Mouse (Mus musculus): ENCODE data around the gene Etnk1.
A peak's percentile ranks its signal among the peaks of the same experiment; 100 is the strongest.
"Not testable (repeated sequence)": the region's sequence is repeated elsewhere in the genome, so short reads cannot be mapped to it uniquely, and the experiment has no call there.

Gene Etnk1

DNA sequence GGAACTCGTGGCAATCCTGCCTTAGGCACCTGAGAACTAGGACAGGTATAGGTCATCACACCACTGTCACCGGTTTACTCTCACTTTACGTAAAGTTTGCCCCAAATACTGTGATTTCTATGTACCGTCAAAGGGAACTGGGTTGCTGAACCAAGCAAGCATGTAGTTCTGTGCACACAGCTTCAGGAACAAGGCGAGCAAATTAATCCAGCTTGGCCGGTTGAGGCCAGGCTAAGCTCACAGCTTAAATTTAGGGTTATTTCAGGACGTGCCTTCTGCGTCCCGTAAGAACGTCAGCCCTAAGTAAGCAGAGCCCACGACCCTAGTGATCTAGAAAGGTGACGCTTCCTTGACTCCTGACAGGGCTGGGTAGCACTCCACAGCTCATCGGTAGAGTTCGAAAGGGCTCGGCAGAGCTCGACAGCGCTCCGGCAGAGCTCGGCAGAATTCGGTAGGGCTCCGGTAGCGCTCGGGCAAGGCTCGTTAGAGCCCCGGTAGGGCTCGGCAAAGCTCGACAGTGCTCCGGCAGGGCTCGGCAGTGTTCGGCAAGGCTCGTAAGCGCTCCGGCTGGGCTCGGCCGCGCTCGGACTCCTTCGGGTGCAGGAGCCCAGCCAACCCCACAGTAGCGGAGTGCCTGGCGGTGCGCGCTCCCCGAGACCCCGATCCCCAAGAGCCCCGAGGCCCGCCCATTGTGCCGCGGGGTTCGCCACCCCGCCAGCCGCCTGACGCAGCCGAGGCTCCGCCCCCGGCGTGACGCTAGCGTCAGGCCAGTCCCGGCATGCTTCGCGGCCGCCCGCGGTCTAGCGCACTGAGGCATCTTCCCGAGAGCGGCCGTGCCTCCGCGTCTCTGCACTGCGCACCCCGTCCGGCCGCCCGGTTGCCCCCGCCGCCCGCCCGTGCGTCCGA is at the start of gene Etnk1:
TSS of gene Etnk1 (plus strand) at position 770 of the 906 bp plus-strand sequence.
- peak; percentile 89 for DNase-seq (ENCODE audit: low read depth)

DNA sequence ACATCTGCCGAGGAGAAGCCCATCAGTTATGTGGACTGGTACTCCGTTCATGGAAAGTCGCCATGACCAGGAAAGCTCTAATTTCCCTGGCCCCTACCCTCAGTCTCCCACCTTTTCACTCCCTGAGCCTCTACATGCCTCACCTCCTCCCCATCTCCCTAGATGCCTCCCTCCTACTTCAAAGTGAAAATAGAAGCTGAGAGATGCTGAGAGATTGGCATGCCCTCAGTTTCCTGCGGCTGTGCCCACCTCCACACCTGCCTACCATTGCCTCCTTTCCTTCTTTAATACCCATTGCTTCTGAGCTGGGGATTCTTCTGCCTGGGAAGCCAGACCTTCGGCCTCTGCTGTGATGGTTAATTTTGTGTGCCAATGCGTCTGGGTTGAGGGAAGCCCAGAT is 47.7 kb upstream of the Etnk1 start:
- no peak for DNase-seq (ENCODE audit: low read depth)

DNA sequence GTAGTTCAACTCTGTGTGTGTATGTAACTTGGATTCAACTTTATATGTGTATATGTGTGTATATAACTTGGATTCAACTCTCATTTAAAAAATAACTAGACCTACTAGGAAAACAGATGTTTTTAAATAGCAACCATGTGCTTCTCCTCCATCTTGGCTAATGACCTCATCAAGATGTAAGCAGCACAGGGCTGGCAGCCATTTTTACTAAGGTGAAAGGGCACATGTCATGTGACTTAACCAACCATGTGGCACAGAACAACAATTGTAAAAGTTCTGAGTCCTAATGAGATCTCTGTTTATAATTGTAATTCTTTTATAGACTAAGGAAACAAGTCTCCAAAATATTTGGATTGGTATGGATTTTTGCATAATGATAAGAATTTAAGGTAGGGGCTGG is 41.3 kb upstream of the Etnk1 start:
- no peak for DNase-seq (ENCODE audit: low read depth)

DNA sequence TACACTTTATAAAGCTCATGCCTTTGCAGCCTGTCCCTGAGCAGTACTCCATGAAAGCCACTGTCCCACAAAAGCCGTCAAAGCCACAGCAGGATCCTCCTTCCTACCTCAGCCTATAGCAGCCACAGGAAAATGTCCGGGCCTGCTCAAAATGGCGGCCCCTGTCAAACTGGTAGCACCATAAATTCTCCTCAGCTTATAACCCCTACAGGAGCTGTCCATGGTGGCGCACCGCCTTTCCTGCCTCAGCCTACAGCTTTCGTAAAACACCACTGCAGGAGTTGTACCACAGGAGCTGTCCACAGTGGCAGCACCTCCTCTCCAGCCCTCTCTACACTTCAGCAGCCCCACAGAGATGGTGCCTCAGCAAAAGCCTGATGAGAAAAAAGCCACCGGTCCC is 37.6 kb upstream of the Etnk1 start:
- no peak for DNase-seq (ENCODE audit: low read depth)

DNA sequence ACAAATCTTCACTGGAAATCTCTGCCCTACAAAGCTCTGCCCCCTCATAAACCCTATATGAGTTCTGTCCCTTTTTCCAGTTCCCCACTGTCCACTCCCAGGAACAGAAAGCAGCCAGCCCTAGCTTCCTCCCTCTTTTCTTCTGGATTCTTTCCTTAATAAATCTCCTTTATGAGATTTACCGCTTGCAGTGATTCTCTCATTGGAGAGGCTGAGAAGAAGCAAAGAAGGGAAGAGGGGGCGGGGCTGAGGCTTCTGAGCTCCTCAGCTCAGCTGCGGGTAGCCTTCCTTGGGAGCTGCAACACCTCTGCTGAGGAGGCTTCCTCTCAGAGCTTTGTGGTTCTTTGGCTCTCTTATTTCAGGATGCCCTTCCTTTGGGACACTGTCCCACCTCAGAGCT is 37.1 kb upstream of the Etnk1 start:
- no peak for DNase-seq (ENCODE audit: low read depth)

DNA sequence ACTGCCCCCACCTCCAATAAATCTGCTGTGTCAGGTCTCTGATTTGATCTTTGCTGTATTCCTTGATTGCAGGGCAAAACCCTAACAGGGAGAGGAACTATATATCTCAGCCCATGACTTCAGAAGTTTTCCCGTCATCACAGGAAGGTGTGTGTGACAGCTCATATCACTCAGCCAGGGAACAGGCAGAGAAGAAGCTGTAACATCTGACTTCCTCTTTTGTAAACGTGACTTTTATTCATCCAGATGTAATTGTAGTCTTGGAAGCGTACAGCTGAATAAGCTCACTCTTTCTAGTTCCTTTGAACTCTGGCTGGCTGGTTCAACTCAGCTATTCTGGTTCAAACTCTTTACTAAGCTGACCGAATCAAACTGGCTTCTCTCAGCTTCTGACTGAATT is 36.6 kb upstream of the Etnk1 start:
- no peak for DNase-seq (ENCODE audit: low read depth)

DNA sequence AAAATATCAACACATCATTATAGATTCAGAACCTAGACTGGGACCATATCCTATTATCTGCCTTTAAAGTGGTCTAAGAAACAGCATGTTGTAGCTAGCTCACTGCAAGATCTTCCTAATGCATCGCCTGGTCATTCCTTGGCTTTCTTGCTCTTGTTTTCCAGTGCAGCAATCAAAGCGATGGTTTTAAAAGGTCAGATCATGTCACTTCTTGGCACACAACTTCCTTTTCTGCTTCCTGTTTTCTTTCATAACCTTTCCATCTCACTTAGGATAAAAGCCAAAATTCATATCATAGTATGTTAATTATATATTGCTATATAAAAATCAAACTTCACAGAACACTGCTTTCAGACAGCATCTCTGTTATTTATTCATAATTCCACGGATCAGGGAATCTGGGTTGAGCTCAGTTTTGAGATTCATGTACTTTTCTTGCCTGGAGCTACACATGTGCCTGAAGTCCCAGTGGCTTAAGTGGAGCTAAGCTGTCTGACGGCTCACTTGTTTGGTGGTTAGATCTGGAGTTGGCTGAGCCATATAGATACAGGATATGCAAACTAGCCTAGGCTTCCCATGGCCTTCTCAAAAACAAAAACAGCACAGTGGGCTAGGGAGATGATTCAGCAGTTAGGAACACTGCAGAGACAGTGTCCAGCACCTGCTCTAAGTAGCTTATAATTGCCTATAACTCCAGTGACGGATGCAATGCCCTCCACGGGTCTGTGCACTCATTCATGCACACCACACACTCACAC is 34.9 kb upstream of the Etnk1 start:
- no peak for DNase-seq (ENCODE audit: low read depth)

DNA sequence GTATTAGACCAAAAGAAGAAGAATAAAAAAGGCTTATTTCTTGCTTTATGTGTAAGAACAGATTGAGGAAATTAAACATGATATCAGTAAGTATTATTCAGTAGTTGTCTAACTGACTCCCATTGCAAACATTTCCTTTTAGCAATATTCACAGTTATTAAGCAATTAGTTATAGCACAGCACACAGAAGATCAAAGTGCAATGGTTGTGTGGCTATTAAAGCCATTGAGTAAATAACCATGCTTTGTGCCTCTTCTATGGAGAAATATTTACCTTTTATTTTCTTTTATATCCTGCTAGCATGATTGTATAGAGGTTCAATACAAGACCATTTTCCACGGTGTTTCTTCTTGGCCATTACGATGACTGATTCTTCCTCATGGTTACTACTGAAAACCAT is 33.9 kb upstream of the Etnk1 start:
- DNase-seq (ENCODE audit: low read depth): no peak

DNA sequence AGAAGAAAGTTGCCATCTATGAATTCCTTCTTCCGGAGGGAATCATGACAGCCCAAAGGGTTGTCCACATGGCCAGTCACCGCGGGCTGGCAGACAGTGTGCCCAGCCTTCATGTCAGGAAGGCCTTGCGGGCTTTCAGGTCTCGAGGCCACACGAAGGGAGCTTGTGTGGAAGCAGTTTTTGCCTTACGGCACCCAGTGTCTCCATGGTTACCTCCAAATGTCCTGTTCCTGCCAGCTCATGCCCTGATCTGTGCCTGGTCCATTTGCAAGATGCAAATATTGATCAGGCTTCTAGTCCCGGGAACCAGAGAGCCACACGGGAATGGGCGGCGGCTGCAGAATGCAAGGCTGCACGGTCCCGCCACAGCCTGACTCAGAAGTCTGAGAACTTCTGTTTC is 31.9 kb upstream of the Etnk1 start:
- DNase-seq (ENCODE audit: low read depth): no peak

DNA sequence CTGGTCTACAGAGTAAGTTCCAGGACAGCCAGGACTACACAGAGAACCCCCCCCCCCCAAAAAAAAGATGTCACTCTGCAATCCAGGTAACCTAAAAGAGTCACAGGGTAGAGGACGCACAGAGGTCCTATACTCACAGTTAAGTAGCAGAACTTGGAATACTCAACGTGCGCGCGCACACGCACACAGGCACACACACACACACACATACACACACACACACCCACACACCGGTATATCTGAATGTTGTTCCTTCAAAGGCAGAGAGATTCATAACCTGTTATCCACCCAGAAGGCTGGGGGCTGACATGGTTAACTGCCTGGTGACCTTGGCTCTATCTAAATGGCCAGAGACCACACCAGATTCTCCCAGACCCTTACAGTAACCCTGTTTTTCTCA is 30.3 kb upstream of the Etnk1 start:
- DNase-seq (ENCODE audit: low read depth): no peak

DNA sequence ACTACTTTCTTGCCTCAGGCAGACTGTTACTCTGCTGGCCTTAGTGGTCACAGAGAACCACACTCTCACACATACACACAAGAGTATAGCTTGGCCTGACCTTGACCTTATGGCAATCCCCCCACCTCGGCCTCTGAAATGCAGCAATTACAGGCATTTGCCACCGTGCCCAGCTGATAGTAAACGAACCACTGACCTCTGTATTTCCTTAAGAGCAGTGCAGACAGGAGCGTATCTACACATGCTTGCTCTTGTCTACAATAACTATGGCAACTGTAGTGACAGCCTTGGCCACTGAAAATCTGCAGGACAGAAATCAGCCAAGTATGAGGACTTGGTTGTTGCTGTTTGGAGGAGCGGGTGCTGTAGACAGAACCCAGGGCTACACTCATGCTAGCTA is 29.7 kb upstream of the Etnk1 start:
- DNase-seq (ENCODE audit: low read depth): no peak

DNA sequence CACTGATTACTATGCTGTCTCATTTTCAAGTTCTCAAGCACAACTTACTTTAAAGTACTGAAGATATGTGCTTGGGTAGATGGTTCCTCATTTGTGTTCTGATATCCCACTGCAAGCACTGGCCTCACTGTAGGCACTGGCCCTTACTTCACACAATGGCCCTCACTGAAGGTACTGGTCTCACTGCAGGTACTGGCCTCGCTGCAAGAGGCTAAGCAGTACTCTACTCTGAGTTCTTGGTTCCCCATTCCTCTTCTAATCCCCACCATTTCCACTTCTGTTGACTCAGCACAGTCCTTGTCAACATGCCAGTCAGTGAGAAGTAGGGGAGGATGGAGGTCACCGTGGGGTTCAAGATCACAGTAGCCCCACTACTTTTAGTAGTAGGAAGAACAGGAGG is 27.6 kb upstream of the Etnk1 start:
- DNase-seq (ENCODE audit: low read depth): no peak

DNA sequence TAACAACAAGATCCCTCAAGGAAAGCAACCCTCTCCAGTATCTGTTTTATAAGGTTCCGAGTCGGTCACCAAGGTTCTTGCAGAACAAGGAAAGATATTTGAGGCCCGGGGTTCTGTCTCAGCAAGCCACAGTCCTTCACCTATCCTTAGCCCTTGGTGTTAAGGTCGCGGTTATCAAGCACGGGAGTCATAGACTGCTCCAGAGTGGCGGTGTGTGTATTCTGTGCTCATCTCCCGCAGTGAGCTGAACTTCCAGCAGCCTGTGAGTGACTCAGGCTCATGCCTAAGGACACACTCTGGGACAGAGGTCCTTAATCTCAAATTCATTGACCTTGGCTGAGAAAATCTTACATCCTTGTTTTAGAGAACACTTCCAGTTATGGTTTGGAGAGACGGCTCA is 26.1 kb upstream of the Etnk1 start:
- DNase-seq (ENCODE audit: low read depth): no peak

DNA sequence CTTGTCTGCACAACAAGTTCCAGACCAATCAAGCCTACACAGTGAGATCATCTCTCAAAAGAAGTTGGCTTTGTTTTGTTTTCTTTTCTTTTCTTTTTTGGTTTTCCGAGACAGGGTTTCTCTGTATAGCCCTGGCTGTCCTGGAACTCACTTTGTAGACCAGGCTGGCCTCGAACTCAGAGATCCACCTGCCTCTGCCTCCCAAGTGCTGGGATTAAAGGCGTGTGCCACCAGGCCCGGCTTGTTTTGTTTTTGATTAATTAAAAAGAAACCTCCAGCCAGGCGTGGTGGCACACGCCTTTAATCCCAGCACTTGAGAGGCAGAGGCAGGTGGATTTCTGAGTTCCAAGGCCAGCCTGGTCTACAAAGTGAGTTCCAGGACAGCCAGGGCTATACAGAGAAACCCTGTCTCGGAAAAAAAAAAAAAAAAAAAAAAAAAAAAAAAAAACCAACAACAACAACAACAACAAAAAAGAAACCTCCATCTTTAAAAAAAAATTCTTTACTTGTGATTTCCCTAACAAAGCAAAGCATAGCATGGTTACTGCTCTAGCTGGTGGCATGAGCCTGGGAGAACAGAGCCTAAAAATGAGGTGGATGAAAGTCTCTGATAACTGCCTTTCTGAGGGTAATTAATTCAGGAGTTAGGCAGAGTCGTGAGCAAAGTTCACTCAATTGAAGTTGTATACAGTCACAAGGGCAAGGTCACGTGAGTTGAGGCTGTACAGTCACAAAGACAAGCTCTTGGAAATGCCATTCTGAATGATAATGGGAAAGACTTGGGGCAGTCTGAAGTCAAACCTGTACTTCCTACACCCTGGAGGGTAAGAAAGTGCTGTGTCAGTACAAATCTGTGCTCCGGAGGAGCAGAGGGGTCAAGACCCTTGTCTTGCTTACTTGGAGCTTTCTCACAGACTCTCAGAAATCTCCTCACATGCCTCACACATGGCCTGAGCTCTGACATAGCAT is 25.1 kb upstream of the Etnk1 start:
- not testable (repeated sequence) for DNase-seq (ENCODE audit: low read depth)

DNA sequence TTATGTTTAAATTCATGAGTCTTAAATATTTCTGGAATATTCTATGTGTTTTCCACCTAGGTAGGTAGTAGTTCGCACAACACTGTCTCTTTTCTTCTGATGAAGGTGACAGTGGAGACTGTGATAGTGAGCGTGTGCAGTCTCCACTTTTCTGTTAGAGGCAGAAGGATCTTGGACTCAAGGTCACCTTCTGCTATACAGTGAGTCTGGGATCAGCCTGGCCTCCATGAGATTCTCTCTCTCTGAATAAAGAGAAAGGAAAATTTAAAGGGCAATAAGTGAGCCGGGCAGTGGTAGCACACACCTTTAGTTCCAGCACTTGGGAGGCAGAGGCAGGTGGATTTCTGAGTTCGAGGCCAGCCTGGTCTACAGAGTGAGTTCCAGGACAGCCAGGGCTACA is 24.2 kb upstream of the Etnk1 start:
- DNase-seq (ENCODE audit: low read depth): no peak

DNA sequence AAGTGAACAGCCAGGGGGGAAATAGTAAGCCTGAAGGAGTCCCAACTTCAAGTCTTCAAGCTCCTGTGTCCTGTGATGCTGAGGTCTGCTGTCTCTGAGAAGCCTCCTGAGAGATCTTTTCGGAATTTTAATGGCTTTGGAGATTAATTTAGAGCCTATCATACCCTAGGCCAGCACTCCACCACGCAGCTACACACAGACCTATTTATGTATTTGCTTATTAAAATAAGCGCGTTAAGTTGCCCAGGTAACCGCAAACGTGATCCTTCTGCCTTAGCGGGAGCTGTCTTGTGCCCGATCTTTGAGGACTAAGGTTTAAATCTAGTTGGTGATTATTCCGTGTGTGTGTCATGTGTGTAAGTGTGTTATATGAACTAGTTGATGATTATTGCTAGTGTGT is 23.7 kb upstream of the Etnk1 start:
- DNase-seq (ENCODE audit: low read depth): no peak

DNA sequence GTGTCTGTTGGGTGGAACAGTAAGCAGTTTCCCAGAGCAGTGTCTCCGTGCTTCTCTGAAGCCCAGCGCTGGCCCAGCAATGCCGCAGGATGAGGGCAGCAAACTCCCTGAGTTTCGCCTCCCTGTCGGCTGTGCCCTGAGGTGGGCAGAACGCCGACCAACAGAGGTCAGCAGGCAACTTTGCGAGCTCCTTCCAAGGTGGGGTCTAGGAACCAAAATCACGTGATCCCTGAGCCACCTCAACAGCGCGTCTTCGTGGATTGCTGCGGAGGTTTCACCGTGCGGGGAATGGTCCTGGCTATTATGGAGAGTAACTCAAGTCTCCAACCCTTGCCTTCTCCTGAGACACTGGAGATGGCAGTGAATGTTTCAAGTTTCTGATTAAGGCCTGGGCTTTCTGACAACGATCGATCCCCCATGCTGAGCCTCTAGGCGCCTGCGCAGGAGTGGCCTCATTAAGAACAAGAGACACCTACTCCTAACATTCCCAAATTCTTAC is 23.2 kb upstream of the Etnk1 start:
- no peak for DNase-seq (ENCODE audit: low read depth)

DNA sequence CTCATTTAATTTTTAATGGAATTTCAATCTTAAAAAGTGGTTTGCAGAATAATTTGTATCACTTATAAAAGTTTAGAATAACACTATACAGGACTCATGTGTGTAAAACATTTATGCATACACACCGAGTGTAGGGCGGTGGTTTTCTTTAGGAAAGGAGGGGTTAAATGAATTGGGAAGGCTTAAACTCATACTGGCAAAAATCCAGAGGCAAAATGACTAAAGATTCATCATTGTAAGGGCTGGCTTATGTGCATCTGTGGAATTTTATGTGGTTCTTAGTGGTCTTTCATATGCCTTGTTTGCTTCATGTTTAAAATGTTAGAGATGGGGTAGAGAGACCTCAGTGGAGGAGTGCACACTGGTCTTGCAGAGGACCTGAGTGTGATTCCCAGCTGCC is 22.5 kb upstream of the Etnk1 start:
- no peak for DNase-seq (ENCODE audit: low read depth)

DNA sequence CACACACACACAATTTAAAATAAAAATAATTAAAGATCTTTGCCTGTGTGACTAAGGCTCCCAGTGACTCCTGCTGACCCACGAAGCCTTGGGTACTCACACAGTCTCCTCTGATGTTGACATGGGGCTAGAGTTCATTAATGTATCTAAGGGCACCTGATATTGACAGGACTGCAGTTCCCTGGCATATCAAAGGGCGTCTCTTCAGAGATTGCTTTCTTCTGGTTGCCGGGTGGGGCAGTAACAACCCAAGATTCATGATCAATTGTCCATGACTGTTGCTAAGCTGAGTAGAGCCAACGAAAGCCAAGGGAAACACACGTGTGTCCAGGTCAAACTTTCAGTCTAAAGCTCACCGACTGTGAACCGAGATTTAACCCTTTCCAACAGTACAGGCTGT is 22.0 kb upstream of the Etnk1 start:
- DNase-seq (ENCODE audit: low read depth): no peak

DNA sequence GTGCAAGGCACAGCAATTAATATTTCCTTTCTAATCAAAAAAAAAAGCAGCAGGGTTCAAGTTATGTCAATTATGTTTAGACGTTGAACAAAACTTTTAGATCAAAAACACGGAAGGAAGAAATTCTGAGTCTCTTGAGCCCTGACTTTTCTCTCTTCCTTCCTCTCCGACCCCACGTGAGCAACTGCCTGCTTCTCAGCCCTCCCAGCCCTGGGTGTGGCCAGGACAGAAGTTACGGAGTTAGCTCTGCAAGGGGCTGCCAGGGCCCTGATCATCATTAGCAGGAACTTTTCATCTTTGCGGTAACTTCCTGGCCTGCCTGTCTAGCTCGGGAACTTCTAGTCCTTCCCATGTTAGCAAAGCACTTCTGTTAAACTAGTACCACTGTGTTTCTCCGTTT is 20.3 kb upstream of the Etnk1 start:
- DNase-seq (ENCODE audit: low read depth): no peak

DNA sequence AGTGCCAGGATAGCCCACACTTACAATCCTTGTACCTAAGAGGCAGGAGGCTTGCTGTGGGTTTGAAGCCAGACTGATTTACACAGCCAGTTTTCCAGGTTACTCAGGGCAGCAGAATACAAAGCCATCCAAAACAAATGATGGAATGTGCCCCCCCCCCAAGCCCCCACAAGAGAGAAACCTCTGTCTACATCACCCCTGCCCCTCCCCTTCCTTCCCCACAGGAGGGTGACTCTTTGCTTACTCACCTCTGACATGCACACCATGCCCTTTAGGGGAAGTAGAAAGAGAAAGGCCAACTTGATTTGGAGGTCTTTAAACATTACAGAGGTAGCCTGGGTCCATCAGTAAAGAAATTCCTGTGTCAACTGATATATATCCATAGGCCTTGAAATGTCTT is 18.2 kb upstream of the Etnk1 start:
- DNase-seq (ENCODE audit: low read depth): no peak

DNA sequence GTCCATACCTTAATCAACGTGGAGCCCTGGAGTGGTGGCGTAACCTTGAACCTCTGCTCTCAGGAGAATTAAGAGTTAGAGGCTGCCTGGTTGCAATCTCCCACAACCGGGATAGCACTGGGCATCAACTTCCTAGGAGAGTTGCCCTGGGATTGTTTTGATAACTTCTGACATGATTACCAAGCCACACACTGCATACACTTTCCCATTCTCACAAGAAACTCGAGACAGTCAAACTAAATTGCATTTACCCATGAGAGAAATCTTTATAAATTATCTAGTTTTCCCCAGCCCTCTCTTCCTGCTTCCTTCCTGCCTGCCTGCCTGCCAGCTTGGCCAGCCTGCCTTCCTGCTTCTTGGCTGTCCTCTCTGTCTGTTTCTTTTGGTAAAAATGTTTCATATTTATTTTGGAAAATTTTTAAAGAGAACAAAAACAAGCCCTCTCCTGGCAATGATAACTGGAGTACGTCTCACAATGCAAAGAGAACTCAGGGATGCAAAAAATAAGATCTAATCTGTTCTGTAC is 17.2 kb upstream of the Etnk1 start:
- DNase-seq (ENCODE audit: low read depth): no peak

Data from c-Kit-positive CD71-negative TER-119-negative erythroid progenitor cells, embryonic 14.5 days (primary cell).